Mouse (Mus musculus) gastrocnemius, postnatal 14 days (tissue): ENCODE measurements around the gene Espl1. TPM values are rescaled to one million over a fixed set of nuclear protein-coding genes. Genes with fewer than 3 reads are reported as not detected.
"Not testable (repeated sequence)": the region's sequence is repeated elsewhere in the genome, so short reads cannot be mapped to it uniquely, and the experiment has no call there.

ENCODE experiments used
- DNase-seq: peaks from one replicate; pipeline ENCODE4 v3.0.0; 2021; ENCODE audit warnings: mixed read lengths
- intact Hi-C: fragments of 180-260 bp; cut with DNase I; formaldehyde crosslinking; loops from one replicate; pipeline ENCODE4 v1.15.1; 2025; ENCODE audit warnings: low total_unique reads
- total RNA-seq, 2 experiments: library from RNA; stranded (reverse); gene quantifications; 2 replicates each; pipeline ENCODE4 v1.2.3; 2021

Espl1 gene
- total RNA-seq, 2 experiments from 2014 or later, result 1.1 to 4.1 TPM

DNA sequence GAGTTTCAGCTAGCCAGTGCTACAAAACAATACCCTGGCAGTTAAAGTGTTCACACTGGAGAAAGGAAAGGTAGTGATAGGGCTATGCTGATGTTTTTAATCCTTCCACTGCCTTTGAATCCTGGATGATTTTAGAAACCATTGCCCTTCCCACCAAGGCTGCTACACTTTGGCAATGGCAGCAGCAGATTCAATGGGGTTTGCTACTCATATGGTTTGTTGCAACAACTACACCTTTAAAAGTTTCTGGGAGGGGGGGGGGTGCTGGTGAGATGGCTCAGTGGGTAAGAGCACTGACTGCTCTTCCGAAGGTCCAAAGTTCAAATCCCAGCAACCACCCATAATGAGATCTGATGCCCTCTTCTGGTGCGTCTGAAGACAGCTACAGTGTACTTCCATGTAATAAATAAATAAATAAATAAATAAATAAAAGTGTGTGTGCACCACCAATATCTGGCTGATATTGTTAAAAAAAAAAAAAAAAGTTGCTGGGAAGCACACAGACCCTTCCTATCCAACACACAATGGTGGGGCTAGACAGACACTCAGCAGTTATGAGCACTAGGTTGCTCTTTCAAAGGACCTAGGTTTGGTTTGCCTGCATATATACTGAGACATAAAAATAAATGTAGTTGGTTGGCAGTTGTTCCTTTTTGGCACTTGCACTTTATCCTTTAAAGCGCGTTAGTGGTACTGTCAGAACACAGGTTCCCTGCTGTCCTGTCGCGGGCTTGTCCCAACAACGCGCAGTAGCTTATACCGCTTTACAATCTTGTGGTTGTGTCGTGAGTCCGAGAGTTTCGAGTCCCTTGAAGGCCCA lies 28.8 kb downstream of the Espl1 start:
- intact Hi-C loops, result no loop called here
- DNase-seq, result no peak

DNA sequence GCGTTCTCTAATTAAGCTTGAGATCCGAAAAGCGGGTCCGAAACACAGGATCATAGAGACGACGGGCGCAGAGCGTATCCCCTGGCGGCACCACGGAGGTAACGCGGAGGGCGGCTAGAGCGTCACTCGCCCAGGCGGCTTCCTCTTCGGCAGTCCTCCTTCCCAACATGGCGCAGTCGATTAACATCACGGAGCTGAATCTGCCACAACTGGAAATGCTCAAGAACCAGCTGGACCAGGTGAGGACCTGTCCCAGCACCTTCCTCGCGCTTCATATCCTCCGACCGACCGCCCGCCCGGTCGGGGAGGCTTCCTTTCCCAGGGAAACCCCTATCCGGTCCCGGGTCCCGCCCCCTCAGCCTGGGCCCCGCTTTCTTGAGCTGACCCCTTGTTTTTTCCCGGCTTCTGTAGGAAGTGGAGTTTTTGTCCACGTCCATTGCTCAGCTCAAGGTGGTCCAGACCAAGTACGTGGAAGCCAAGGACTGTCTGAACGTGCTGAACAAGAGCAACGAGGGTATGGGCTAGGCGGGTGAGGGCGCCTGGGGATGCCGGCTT lies 30.0 kb downstream of the Espl1 start, which contains the start of gene Pfdn5:
Gene Pfdn5 (plus strand): TSS at position 95 of the 555 bp plus-strand sequence.
- intact Hi-C loops, result no loop called here
- peak; percentile 86 for DNase-seq

DNA sequence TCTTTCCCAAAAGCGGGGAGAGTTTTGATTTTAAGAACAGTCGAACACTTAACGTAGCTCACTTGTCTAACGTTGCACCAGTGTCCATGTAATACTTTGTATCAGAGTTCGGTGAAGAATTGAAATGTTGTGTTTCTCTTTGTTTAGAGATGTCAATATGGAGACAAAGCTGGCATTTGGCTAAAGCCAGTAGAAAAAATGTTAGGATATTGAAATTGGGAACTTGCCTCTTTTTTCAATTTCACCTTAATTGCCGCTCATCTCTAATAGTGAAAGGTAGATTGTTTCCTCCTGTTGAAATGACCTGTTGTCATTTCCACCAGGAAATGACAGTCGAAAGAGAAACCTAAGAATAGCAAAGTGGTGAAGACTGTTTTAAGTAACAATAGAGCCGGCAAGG lies 30.8 kb downstream of the Espl1 start:
- intact Hi-C loops, result no loop called here
- DNase-seq, result no peak

DNA sequence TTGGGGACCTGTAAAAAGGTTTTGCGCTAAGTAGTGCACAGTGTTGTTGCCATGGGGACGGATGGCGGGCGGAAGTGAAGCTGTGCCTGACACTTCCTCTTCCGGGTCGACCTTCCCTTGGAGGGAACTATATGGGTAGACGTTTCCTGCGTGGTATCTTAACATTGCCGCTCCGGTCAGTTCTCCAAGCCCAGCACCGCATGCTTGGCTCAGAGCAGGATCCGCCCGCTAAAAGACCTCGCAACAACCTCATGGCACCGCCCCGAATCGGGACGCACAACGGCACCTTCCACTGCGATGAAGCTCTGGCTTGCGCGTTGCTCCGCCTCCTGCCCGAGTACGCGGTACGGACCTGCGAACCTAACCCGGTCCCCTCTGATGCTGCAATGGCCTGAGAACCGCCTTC lies 35.5 kb downstream of the Espl1 start, which contains the start of gene Myg1:
Gene Myg1 (plus strand): TSS at position 100 of the 406 bp plus-strand sequence.
- intact Hi-C loops, result no loop called here

DNA sequence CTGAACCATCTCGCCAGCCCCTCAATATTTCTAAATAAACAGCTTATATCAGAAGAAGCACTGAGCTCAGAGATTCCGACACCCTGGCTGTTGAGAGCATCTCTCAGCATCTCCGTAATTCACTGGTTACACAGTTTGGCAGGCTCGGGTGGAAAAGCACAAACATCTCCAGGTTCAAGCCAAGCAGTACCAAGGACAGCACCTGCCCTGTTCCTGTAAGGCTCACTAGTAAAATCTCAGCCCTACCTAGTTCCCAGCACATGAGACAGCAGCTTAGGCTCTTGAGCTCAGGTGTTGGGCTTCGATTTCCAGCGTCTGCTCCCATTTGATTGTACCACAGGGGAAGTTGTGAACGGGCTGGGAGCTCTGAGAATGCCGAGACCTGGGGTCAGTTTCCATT lies 39.2 kb downstream of the Espl1 start:
- intact Hi-C loops, result no loop called here
- no peak for DNase-seq

More for the DNA sequence above, 35.5 kb downstream of the Espl1 start, which contains the start of gene Myg1:
- DNase-seq, result peak; percentile 78

DNA sequence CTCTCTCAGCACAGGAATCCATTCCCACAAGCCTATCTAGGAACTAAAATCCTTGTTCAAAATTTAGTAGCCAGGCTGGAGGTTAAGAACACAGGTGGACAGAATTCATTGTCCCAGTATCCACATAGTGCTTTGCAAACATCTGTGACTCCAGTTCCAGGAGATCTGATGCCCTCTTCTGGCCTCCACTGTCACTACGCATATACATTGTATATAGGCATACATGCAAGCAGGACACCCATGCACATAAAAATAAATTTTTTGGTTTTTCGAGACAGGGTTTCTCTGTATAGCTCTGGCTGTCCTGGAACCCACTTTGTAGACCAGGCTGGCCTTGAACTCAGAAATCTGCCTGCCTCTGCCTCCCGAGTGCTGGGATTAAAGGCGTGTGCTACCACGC lies 39.9 kb downstream of the Espl1 start:
- intact Hi-C loops, DNase-seq: not testable (repeated sequence)

DNA sequence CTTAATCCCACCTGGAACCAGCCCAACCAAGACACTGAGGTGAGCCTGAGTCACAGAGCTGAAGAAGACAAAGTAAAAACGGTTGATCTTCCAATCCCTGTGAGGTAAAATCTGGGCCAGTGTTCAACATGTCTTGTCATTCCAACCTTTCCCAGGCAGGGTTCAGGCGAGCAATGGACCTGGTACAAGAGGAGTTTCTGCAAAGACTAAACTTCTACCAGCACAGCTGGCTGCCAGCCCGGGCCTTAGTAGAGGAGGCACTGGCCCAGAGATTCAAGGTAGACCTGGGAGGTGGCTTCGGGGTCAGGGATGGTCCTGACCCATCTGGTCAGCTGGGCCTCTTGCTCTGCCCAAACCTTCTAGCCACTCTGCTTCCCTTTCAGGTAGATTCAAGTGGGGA lies 40.9 kb downstream of the Espl1 start:
- intact Hi-C loops, result no loop called here
- no peak for DNase-seq

DNA sequence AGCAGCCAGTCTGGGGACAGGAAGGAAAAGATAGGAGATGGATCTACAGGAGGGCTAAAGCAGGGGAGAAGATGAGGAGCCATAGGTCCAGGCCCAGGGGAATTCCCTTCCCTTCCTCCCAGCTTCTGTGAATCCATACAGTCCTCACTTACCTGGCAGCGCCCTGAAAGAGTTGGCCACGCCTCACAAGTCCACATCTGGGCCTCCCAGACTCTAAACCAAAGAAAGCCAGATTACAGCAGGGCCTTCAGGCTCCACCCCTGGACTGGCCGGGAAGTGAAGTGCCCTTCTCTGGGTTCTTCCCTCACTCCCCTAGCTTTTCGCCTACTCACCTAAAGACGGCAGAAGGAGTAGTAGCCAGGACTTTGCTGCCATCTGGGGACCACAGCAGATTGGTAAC lies 43.5 kb downstream of the Espl1 start:
- intact Hi-C loops, result loop anchor here (5.0 kb wide), 1 partner anchor 38 kb away; no protein-coding TSS in a partner anchor
- DNase-seq, result no peak

DNA sequence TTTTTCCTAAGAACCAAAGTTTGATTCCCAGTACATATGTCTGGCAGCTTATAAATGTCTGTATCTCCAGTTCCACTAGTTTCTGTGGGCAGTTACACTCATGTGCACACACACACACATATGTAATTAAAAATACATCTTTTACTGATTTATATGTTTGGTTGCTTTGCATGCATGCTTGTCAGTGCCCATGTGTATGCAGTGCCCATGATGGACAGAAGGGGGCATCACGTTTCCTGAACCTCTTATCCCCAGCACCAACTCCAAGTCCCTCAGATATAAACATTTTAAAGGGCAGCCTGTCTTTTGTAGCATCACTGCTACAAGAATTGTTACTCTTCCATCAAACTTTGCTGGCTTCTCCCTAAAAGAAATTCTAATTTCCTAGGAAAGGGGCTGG lies 45.5 kb downstream of the Espl1 start:
- intact Hi-C loops, result loop anchor here (5.0 kb wide), 1 partner anchor 36 kb away; no protein-coding TSS in a partner anchor
- DNase-seq, result peak; percentile 33

DNA sequence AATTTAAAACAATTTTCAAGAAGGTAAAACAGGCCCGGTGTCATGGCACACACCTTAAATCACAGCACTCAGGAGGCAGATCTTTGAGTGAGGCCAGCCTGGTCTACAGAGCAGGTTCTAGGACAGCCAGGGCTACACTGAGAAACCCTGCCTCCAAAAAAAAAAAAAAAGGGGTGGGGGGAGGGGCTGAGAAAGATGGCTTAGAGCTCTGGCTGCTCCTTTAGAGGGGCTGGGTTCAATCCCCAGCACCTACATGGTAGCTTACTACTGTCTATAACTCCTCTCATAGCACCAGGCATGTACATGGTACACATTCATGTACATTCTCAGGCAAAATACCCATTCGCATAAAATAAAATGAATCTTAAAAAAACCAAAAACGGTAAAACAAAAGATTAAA lies 48.4 kb downstream of the Espl1 start:
- no peak for DNase-seq
- intact Hi-C loops, result loop anchor here (5.0 kb wide), 1 partner anchor 33 kb away; no protein-coding TSS in a partner anchor

DNA sequence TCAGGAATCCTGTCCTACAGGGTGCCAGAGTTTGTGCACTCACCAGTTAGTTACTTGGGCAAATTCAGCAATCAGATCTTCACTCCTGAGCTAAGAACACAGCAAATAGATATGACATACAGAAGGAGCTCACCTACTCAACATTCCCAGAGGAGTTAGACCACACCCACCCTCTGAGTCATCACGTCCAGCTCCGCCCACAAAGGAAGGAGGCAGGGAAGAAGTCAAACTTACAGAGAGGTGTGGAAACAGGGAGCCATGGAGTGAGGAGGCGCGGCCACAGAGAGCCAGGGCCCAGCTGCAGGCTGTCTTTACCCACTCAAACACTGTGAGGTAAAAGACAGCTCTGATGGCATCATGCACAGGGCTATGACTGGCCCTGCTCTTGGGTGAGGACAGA lies 50.4 kb downstream of the Espl1 start:
- intact Hi-C loops, result no loop called here
- no peak for DNase-seq

DNA sequence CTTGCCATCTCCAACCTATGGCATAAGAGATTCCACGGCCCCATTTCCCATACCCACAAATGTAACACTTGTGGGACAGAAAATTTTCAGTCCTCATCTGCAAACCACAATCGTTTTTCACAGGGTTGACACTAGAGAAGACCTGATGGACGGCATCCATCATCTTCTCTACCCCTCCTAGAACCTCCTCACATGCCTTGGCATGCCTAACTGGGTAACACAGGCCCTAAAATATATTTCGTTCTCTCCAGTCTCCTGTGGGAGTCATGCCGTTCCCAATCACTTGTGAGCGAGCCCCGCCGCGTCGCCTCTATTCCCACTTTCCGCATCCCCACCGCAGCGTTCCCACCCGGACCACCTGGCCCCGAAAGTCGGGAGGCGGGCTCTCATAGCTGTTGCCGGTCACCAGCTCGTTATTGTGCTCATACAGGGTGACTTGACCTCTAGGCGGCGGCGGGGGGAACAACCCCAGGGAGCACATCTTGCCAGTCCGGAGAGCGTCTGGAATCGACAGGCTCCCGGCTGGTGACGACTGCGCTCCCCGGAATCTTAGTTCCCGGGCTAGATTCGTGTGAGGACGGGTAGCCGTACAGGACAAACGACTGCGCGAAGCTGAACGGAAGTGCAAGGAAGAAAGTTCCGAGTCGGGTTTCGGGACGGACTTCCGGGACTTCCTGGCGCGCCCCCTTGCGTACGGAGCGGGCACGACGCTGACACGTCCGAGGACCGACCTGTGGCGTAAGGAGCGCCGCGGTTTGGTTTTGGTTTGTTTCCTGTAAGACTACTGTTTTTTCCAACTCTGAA lies 54.3 kb downstream of the Espl1 start, which contains the start of gene Aaas:
Gene Aaas (minus strand): TSS at position 634 of the 804 bp plus-strand sequence.
- peak; percentile 95 for DNase-seq
- intact Hi-C loops, result no loop called here

DNA sequence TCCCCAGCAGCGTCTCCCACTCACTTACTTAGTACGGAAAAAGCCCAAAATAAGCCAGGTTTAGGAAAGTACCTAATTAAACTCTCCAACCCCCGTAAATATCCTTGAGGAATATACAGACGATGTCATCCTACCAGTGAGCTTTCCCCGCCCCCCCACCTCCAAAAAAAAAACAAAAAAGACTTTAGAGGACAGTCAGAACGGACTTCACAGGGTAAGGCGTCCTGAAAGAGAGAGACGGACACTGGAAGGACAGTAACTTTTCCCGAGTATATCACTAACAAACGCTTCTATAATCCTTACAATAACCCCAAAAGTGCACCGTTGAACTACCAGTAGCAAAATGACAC lies 54.9 kb downstream of the Espl1 start:
- intact Hi-C loops, result no loop called here

DNA sequence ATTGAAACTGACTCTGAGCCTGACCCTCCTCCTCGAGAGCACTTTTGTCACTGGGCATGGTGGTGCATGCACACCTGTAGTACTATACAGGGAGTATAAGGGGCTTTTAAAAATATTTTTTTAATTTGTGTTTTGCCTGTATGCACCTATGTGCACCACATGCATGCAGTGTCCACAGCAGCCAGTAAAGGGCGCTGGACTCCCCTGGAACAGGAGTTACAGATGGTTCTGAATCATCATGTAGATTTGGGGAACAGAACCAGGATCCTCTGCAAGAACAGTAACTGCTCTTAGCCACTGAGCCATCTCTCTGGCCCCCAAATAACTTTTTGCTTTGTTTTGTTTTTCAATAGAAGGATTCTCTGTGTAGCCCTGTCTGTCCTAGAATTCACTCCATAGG lies 56.1 kb downstream of the Espl1 start:
- DNase-seq, result no peak
- intact Hi-C loops, result no loop called here

More for the DNA sequence above, 54.9 kb downstream of the Espl1 start:
- no peak for DNase-seq

DNA sequence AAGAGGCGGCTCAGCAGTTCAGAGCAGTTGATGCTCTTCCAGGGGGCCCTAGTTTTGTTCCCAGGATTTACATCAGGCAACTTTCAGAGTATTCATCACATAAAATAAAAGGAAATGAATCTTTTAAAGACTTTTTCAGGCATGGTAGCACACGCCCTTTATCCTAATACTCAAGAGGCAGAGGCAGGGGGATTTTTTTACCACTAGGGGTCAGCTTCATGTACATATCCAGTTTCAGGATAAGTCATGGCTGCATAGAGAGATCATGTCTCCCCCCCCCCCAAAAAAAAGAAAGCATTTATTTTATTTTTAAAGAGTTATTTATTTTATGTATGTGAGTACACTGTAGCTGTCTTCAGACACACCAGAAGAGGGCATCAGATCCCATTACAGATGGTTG lies 57.9 kb downstream of the Espl1 start:
- intact Hi-C loops, result no loop called here
- DNase-seq, result no peak

DNA sequence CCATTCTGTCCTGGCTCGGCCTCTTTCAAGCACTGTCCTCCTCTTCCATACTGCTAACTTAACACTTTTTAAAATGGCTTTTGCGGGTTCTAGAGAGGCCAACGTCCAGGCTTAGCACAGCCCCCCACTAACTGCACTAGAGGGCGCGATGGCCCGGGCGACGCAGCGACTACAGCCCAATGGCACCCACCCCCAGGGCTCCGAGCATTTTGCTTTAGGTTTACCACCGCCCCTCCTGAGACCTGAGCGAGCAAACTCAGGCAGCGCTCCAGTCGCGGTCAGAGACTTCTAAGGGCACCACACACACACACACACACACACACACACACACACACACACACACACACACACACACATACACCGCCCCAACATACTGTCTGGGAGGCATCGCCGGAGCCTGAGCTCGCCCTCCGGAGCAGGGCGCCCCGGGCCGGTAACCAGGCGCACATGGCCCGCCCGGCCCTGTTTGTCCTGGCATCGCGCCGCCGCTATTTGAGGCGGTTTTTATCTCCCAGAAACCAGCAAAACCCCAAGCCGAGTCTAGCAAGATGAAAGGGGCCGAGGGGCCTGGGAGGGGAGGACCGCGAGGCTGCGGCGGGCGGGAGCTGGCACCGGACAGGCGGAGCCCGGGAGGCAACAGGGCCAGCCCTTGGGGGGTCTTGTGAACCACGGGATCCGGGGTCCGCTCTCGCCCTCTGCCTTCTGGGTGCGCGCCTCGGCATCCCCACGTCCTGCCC lies 59.2 kb downstream of the Espl1 start:
- DNase-seq, result peak; percentile 46
- intact Hi-C loops, result no loop called here

DNA sequence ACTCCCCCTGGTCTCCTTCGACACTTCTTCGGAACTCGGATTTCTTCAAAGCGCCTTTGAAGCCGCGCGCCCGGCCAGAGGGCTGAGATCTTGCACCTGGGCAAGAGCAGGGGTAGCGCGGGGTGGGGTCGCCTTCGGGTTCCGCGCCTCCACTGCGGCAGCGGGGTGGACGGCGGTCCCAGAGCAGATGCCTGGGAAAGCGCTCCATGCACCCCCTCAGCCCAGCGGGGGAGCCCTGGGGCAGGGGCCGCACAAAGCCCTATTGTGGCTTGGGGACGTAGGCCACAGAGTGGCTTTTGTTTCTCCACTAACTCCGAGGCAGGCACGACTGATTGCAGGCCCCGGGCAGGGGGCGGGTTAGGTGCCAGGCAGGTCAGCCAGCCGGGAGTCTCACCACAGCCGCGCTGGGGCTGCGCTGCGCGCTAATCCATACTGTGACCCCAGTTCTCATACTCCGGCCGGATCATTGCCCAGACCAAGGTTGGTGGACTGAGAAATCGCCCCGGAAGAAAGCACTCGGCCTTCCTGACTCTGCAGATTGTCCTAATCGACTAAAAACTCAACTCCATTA lies 59.9 kb downstream of the Espl1 start:
- intact Hi-C loops, result no loop called here
- peak; percentile 35 for DNase-seq

DNA sequence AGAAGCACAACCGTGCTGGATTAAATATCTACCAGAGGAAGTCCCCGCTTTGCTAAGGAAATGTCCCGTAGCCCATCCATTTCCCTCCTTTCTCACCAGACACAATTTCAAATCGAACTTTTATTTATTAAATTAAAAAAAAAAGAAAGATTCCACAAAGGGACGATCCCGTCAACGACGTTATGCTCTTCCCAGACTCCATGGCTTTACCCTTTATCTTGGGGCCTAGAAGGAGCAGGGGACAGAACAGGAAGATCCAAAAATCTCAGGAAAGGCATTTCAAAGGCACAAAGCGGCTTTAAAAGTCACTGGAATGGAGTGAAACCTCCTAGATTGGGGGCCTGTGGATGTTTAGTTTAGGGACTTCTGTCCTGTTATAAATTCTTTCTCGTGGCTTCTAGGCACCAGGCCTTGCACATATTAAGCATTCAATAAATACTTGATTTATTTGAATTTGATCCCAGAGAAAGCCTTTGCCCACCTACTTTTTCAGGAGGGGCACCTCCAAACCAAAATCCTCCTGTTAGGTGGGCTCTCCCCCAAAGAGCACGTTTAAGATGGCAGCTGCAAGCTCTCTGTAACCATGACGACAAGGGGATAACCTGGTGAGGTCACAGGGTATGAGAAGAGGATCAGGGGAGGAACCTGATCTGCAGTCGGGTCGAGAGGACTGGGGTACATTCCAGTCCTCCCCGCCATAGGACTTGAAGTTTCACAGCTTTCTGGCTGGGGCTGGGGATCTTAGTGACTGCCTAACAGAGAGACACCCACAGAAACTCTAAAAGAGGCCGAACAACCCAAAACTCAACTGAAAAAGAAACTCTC lies 60.6 kb downstream of the Espl1 start:
- DNase-seq, result no peak
- intact Hi-C loops, result no loop called here
